Mouse (Mus musculus): ENCODE measurements at regions not wholly inside any gene's neighbourhood (a gene's known extent, or its start where the extent isn't known, plus 50 kb on each side); places are given as distances from the start of the nearest gene placed in this dataset.
A peak's percentile ranks its signal among the peaks of the same experiment; 100 is the strongest.

GRCm38 (mm10) chr2:70914372-70914771 is 88.8 kb upstream of the Tlk1 start:
- no peak for ATAC-seq (replicated peaks; ENCODE audit: poor library complexity)

DNA sequence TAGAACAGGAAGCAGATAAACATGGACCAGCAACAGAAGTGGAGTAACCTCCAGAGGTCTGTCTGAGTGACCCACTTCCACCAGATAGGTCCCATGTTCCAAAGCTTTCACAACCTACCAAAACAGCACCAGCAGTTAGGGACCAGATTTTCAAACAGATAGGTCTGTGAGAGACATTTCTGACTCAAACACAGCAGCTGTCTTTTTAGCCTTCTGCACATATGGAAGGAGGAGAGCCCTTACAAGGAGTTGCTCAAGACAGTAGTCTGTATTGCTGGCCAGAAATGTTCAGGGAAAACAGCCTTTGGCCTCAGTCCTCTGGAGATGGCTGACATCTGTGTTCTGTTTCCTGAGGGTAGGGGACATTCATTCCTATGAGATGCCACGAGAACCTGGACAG is 83.9 kb upstream of the Tlk1 start:
- ATAC-seq (replicated peaks; ENCODE audit: poor library complexity): no peak

DNA sequence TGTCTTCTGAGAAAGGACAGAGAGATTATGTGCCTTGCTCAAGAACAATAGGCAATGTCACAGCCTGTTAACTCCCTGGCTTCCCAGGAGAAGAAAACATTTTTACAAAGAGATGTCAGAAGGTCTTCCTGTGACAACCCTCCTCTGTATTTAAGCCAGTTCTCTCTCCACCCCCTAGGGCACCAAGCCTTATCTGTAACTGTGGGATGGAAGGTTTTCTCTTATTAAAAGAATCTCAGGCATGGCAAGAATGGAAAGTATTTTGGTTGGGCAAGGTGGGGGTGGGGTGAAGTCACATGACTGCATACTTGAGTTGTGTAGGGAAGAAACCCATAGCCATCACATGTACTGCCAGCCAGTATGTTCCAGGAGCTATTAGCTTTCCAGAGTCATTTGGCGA is 83.1 kb upstream of the Tlk1 start:
- ATAC-seq (replicated peaks; ENCODE audit: poor library complexity): no peak

DNA sequence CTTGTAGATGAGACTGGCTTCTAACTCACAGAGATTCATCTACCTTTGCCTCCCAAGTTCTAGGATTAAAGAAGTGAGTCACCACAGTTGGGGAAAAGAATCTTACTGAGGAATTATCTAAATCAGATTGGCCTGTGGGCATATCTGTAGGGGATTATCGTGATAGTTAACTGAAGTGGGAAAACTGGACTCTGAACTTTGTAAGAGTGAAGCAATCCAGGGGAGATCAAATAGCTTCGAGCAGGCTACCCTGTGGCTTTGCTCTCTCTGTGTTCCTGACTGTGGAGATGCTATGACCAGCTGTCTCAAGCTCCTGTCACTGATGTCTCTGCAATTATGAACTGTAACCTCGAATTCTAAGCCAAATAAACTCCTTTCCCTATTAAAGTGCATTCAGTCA is 80.7 kb upstream of the Tlk1 start:
- no peak for ATAC-seq (replicated peaks; ENCODE audit: poor library complexity)

DNA sequence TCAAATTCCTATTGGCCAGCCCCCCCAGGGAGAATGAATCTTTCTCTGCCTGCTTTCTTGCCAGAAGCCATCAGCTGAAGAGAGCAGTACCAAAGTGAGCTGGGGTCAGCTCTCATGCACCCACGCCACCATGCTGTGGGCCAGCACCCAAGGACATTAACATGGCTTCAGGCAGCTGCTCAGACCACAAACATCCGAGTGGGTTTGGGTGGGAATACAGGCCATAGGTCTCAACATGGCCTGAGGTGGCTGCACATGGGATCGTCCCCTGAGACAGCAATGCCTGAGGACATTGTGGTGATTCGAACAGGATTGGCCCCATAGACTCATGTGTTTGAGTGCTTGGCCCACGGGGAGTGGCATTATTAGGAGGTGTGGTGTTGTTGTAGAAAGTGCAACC is 78.9 kb upstream of the Tlk1 start:
- ATAC-seq (replicated peaks; ENCODE audit: poor library complexity): no peak

- ATAC-seq (replicated peaks; ENCODE audit: poor library complexity): no peak
These were observed 76.7 kb upstream of the Tlk1 start for GRCm38 (mm10) chr2:70902196-70902595.

DNA sequence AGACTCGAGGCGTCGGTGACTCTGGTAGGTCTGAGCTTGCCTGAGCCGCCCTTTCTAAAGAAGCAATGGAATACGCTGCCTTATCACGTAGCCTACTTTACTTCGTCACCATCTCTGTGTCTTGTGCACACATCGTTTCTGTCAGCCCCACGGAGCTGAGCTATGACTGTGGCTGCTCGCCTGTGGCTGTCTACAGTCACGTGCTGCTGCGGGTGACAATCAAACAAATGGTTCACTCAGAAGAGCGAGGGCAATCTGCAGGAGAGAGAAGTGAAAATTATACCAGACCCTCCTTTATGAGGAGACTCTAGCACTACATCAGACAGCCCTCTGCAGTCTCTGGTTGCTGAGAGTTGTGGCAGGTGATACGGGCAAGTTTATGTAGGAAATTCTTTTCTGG is 76.0 kb upstream of the Tlk1 start:
- 0 out of 2 replicates have a peak, but pooled peaks have one; percentile 14 for ATAC-seq (replicated peaks; ENCODE audit: poor library complexity)

GRCm38 (mm10) chr2:70899056-70899455 is 73.5 kb upstream of the Tlk1 start:
- ATAC-seq (replicated peaks; ENCODE audit: poor library complexity): no peak

DNA sequence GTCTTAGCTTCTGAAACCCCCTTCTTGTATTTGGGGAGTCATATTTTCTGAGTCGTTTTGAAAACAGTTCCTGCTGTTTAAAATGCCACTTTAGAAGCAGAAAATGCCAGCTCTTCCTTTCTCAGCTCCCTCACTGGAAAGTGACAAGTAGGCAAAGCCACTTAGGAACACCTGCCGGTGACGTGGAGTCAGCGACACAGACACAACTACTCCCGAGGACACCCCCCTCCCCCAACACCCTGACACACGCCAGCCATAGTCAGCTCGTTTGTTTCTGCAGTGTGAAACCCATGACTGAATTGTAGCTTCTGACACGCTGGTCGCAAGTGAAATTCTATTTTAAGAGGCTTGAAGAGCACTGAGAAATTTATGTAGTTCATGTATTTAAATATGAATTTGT is 72.9 kb upstream of the Tlk1 start:
- no peak for ATAC-seq (replicated peaks; ENCODE audit: poor library complexity)

DNA sequence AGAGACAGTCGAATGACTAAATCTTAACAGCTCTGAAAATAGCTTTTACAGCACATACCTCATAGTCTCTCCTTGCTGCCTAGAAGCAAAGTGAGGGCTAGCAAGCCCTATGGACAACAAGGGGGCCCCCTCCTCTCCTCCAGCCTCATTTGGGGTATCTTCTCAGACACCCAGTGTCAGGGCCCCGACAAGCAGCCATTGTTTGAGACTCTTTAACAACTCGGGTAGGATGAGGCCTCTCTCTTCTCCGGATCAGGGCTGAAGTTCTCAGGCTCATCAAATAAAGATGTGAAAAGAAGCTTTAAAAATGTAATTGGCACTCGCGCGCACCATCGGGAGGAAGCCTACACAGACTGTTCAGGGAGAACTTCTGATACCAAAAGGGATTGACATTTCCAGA is 71.8 kb upstream of the Tlk1 start:
- ATAC-seq (replicated peaks; ENCODE audit: poor library complexity): no peak

DNA sequence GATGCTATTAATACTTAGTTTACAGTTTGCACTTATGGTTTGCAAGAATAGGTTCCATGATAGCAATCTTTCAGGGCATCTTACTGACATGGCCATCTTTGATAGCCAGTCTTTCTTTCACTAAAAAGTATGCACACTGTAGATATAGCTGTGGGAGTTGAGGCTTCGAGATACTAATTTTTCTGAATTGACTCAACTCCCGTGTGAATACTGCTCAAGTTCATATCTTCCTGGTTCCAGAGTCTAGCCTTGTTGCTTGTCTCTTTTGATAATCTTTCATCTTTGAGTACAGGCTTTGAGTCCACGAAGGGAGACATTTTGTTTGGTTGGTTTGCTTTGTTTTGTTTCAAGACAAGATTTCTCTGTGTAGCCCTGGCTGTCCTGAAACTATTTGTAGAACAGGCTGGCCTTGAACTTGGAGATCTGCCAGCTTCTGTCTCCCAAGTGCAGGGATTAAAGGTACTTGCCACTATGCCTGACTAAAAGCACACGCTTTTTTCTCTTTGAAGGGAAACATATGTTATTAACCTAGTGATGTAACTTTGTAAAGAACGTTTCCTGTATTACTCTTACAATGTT is 64.1 kb upstream of the Tlk1 start:
- ATAC-seq (replicated peaks; ENCODE audit: poor library complexity): peak; percentile 67

DNA sequence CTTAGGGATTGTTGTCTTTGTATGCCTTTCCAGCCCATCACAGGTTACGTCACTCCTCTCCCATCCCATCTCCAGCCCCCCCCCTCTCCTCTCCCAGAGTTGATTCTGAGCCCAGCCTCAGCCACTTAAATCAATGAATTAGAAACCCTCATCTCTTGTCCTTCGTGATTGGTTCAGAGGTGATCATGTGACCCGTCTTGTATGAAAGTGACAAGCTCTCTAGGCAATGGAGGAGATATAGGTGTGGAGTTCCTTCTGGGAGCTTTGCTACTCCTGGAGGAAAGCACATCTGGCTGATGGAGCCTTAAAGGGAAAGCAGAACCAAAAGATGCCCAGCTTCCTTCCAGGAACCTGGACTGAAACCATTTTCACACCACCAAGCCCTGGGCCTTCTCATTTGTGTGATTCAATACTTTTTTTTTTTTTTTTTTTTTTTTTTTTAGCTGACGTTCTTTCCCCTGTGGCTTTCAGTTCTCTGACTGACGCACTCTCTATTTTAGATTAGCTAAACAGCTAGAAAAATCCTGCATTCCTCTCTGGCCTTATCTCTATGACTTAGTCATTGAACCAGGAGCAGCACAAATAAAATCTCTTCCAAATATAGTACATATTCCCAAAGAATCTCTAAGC is 63.4 kb upstream of the Tlk1 start:
- ATAC-seq (replicated peaks; ENCODE audit: poor library complexity): 0 out of 2 replicates have a peak, but pooled peaks have one; percentile 9

DNA sequence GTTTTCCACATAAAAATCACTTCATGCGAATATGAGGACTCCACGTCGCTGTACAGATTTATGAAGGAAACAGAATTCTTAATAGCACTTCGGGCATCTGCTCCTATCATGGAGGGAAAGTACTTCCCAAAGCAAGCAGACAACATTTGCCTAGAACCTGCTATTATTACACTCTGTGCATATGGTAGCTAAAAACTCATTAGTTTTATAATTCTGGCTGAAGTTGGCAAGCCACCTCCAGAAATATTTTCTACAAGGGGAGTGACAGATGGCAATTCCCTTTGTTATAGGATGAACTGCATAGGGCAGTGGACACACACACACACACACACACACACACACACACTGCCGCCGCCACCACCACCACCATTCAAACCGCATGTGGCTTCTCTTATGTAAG is 61.3 kb upstream of the Tlk1 start:
- no peak for ATAC-seq (replicated peaks; ENCODE audit: poor library complexity)

DNA sequence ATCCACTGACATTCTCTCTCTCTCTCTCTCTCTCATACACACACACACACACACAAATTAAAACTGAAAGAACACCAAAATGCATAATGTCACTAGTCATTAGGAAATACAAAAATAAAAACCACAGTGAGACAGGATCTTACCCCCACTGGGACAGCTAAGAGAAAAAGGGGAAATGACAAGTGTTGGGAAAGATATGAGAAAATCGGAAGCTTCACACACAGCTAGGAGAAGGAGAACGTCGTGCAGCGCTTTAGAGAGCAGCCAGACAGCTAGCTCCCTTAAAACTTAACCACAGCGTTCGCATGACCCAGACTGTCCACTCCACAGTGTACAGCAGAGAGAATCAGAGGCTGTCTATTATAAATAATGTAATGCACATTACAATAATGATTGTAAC is 60.1 kb upstream of the Tlk1 start:
- peak; percentile 88 for ATAC-seq (replicated peaks; ENCODE audit: poor library complexity)

DNA sequence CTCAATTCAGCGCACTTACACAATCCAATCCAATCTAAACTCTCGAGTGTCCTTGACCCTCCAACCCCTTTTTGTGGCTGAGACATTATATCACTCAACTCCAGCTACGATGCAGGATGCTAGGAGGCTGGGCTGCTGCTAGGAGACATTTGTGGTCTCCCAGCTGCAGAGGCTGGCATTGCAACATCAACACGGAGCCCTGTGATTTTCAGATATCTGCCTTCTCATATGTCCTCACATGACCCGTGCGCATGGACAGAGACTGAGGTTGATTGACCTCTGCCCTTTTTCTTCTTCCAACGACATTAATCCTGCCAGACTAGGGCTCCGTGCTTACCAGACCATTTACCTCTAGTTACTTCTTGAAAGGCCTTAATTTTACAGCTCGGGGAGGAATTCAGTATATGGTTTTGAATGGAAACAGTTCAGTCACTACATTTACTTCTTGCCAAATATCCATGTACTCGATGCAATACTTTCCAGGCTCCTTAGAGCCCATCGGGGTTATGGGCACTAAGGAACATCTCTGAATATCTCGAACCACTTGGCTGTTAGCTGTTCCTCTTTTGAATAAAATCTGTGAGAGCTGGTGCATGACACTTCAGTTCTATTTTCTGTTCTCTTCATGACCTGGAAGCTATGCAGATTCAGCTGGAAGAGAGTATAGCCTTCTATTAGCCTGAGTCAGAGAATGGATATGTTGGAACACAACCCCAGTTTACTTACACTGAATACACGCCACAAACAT is 52.0 kb upstream of the Tlk1 start:
- ATAC-seq (replicated peaks; ENCODE audit: poor library complexity): peak; percentile 86

DNA sequence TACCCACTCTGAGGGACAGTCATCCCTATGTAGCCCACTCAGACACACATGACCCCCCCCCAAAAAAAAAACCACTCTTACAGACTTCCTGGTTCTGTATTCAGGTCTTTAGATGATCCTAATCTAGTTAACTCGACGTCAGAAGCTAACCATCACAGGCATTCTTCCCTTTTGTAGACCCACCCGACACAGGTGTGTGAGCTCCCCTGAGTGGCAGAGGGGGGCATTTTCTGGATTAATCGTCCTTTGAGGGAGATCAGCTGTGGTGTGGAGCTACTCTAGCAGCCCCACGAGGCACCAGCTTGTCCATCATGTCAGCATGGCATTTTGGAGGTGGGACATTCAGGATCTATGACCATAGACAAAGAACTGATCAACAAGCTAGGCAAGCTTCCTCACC is 50.7 kb upstream of the Tlk1 start:
- no peak for ATAC-seq (replicated peaks; ENCODE audit: poor library complexity)

Measured in megakaryocyte progenitor cell, adult 5-6 weeks (primary cell).